Mouse (Mus musculus) right cerebral cortex, postnatal 36 days (tissue): ENCODE data around the gene H1foo.

Source experiments
- DNase-seq, 2 experiments: peaks; one replicate each; pipeline ENCODE4 v3.0.0; 2022; ENCODE audit warnings: low spot score in 2 of 2, mixed read lengths in 1 of 2

The H1foo gene

DNA sequence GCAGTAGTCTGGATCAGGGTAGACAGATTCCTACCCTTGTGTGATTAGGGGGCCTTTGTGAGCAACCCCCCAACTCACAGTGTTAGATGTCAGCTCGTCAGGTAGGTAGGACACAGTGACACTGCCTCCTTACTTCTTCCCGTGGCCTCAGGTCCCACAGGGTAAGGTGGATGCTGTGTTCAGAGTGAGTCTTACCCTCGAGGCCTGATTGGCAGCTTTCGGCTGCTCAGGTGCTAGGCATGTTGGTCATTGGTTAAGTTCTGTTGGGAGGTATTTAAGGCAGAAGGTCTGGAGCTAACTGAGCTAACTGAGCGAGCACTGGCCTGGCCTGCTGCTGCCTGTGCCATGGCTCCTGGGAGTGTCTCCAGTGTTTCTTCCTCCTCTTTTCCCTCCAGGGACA is at the start of gene H1foo:
TSS of gene H1foo (plus strand) at position 301 of the 400 bp plus-strand sequence.
- DNase-seq: no peak

DNA sequence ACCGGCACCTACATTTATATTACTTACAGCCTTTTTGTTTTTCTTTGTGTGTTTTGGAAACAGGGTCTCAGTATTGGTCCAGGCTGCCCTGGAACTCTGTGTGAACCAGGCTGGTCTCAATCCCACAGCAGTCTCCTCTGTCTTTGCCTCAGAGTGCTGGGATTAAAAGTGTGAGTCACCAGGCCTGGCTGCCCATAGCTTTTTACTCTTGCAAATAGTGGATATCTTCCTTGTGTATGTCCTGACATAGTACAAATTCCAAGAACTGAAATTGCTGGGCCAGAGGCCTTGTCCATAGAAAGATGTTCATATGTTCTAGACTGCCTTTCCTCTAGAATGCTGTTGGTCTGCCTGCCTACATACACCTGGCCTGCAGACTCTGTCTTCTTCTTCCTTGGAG is 48.4 kb upstream of the H1foo start:
- no peak for DNase-seq

DNA sequence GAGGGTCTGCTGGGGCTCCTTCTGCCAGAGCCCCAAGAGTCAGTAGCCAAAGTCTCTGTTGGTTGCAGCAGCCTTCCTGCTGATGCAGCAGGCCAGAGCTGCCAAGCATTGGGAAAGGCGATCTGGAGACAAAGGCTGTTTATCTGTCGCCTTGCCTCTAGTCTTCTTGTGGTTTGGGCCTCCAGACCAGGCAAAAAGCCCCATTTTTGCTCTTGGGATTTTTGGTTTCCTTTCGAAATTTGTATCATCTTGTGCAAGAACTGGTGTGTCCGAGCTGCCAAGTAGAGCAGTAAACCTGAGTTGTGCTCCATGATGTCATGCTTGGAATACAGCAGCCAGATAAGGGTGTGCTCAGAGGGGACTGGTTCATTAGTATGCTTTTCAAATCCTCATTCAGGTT is 47.6 kb upstream of the H1foo start:
- no peak for DNase-seq

DNA sequence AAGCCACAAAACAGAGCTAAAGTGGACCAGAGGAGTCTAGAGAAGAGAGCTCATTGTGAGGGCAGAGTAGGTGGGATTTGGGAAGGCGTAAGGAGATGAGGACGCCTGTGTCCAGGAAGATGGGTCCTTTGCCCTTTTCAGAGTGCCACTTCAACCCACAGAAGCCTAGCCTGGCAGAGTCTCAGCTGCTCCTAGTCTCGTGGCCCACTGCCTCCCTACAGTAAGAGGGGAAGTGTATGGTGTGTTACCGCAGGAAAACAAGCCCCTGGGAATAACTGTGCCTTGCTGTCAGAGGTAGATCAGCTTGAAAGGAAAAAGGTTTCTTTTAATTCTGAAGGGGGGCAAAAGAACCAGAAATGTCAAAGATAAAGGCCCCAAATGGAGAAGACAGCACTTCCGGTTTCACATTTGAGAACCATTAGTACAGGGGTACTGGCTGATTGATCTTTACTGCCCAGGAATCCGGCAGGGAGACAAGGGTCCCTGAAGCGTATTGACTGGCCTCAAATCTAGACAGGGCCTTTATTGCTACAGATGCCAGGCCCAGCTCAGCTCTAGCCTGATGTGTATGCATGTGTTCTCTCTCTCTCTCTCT is 46.7 kb upstream of the H1foo start:
- no peak for DNase-seq

DNA sequence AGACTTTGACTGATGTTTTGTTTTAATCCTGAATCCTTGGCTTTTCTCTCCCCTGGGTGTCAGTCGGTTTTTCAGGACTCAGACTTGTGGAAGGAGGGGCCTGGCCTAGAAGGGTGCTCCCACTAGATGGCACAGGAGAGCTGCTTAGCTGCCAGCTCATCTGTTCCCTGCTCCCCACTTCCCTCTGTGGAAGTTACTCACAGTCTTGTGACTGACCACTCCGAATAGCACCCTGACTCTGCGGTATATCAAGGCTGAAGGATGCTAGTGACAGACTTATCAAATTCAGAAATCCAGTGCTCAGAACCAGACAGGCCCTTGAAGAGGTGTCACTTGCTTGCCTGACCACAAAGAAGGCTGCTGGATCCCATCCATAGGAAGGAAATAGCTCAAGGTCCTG is 43.7 kb upstream of the H1foo start:
- peak; percentile 75 to 78 for DNase-seq

DNA sequence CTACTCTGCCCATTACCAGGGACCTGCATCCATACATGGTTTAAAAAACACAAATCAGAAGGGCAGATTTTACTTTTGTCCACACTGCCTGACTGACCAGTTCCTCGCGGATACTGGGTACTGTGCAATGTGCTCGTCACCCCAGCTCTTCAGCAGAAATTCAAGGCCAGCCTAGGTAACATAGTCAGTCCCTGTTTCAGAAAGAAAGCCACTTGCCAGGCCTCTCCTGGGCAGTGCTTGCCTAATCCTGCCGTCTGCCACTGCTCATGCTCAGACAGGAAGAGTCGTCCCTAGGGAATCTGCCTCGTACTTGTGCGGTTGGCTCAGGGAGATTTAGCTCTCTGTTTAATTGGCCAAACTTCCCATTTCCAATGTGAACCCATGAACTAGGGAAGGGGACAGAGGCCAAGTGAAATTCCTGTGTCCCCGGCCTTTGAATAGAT is 43.2 kb upstream of the H1foo start:
- DNase-seq: no peak

DNA sequence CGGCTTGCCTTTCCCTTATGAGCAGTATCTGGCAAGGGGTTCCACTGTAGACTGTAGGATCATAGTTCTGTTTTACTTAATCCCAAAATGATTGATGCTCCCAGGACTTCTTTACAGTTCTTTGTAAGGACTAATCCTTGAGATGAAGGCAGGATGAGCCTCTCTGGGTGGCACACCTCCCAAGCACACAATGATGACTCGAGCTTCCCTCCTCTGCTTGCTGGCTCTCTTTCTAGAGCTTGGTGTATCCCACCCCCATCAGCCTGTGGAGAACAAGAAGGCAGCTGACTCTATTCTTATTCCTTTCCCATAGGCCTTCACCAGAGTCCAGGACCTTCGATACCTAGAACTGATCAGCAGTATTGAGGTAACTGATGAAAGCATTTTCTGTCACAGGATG is 42.2 kb upstream of the H1foo start:
- DNase-seq: peak in 1 of 2 experiments; percentile 52

DNA sequence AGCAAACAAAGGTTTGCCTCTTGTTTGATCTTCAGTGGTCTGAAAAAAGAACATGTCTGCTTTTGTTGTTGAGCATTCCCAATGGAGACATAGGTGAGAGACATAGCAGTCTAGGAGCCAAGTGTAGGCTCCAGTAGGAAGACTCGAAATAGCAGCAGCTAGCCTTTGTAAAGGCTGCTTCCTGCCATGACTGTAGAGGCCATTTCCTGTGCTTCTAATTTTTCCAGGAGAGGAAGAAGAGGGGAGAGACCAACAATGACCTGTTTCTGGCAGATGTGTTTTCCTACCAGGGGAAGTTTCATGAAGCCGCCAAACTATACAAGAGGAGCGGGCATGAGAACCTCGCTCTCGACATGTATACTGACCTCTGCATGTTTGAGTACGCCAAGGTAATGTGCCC is 39.2 kb upstream of the H1foo start:
- no peak for DNase-seq

DNA sequence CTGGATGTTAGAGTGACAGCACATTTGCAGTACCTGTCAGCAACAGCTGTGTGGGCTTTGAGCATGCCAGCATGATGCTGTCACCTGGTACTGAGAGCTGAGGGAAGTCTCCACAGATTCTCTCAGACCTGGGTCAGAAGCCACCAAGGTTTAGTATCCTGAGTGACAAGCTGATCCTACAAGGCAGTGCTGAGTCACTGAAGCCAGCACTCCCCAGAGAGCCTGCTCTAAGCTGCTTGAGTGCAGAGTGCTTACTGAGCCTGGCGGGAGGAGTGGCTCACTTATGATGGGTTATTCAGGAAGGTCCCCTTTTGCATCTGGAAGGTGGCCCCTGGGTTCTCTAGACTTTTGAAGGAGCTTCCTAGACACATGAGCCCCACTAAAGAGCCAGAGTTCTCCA is 38.3 kb upstream of the H1foo start:
- no peak for DNase-seq

DNA sequence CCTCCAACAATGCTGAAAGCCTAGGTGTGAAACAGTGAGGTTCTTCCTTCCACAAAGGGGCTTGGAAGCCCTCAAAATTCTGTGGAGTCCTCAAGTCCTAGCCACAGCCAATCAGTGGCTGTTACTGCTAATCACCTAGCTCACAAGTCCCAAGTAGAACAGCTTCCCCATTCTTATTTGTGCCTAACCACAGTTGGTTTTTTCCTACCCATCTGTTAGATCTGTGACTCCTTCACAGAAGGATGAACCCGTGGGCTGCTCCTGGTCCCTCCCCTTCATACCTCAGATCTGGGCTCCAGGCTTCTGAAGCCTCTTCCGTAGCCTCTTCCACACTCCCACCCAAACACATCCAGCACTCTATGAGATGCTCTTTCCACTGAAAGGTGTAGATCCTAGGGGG is 37.9 kb upstream of the H1foo start:
- DNase-seq: no peak

DNA sequence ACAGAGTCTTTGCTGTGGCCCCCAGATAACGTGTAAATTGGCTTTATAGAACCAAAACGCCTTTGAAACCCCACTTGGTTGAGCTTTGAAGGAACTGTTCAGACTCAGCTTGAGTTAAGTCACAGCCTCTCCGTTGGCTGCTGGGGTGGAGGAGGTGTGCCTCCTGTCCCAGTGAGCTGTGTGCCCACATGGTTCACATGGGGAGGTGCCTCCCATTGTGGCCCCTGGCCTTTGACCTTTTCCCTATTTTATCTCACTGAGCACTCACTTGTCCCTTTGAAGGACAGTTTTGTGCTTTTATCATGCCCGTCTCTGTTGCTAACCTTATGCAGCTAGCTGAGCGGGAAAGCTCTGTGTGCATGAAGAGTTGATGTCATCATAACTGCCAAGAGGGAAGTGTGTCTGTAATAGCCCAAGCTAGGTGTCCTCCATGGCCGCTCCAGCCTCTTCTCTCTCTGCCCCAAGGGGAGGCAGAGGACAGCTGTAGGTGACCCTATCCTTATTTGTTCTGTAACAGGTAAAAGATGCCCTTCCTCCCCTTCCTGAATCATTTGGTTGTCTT is 36.2 kb upstream of the H1foo start:
- no peak for DNase-seq

DNA sequence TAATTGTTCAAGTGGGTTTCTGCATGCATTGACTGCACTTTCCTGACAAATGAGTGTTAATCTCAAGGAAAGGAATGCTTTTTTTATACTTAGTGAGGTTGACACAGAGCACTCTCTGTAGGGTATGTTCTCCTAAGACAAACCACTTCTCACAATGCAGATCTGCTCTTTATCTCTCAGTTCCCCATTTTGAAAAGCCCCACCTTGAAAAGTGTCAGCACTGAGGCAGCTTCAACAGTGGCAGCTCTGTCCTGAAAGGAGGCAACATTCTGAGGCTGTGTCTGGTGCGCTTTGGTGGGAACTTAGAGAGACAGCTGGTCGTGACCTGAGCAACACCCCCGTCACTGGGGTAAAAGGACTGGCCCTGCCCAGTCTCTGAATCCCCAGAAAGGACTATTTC is 35.7 kb upstream of the H1foo start:
- DNase-seq: no peak

DNA sequence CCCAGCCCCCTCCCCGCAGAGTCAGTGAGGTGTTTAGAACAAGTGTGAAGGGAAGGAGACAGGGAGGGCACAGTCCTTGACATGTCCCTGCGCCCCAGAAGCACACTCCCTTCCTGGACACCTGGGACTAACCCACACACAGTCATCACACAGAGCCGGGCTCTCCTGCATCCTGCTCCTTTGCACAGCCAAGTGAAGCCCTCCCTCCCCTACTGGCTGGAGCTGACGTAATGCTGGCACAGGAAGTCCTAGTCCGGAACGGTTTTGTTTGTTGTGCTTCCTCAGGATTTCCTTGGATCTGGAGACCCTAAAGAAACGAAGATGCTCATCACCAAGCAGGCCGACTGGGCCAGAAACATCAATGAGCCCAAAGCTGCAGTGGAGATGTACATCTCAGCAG is 34.8 kb upstream of the H1foo start:
- no peak for DNase-seq

DNA sequence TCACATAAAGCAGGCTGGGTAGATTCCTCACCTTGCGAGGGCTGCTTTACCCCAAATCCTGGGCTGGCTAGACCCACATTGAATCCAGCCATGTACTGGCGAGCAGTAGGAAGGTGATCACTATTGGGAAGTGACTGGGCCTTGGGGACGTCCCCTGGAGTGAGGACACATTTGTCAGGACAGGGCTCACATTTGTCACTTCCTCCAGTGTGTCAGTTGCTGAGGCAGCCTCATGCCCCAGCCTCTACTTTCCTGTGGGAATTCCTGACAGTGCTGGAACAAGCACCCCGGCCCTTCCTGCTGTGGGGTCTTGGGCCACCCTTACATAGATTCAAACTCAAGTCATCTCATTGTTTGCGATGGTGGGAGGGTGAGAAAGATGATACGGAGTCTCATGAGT is 33.0 kb upstream of the H1foo start:
- DNase-seq: no peak

DNA sequence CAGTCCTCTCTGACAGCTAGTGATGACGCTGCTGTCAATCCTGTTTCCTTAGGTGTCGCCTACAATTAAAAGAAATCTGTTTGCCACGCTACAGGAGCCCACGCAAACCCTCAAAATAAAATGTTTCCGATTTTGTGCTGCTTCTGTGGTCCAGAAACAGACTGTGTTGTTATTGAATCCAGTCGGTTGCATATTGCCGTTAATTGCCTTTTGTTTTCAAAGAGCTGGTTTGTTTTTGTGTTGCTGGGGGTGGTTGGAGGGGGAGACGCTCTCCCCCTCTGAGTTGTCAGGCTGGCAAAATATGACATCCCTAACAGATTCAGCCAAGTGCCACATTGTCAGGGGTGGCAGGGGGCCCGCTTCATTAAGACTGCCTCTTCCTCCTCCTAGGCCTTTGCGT is 31.3 kb upstream of the H1foo start:
- peak in 1 of 2 experiments; percentile 50 for DNase-seq

DNA sequence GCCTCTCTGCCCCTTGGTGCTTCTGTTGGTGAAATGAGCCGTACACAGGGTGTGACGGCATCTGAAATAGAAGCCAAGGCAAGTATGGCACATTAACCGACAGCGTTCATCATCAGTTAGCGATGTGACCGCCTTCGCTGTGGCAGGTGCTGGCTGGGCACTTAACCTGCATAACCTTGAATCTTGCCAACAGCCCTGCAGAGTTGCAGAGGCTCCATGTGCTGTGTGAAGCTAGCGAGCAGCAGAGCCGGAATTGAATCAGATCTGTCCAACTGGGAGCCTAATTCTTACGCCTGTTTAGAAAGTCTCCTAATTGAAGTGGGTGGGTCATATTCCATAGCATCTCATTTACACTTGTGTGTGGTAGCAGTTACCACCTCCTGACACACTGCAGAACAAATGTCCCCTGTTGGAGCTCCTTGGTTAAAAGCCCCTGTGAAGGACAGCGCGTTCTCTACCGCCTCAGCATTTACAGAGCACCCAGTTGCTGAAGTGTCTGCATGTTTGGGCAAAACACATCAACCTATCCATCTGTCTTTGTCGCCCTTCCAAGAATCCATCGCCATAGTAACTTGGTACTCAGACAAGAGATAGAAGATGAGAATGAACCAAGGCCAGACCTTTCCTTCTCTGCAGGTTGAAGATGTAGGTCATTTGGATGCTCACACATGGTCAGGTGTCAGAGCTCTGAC is 30.1 kb upstream of the H1foo start:
- peak; percentile 58 to 78 for DNase-seq

DNA sequence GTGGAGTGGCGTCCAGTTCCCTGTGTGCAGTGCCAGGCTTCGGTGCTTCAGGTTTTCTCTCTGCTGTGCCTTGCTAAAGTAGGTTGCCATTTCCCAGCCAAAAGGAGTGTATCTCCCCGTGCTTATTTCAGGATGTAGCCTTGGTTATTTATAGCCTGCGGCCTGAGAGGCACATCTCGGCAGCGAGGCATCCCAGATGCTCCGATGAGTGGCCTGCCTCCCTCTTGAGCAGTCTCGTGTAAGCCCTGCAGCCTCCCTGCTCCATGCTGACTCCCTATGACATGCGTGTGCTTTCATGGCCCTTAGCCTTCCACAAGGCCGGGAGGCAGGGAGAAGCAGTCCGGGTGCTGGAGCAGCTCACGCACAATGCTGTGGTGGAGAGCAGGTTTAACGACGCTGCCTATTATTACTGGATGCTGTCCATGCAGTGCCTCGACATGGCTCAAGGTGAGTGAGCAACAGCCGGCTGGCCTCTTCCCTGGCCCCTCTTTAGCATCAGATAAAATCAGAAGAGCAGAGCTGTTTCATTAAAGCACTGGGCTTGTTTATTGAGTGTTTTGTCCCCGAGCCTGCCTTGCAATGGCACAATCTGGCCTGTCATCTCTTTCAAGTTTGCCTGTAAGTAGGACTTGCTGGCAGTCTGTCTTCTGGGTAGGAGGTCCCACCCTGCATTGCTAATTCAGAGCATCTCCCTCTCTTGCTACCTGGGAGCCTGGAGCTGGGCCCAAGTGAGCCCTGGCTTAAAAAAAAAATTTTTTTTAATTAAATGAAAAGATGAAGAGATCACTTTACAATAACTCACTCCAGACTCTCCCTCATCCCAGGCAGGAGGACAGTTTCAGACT is 28.9 kb upstream of the H1foo start:
- peak; percentile 61 to 83 for DNase-seq

DNA sequence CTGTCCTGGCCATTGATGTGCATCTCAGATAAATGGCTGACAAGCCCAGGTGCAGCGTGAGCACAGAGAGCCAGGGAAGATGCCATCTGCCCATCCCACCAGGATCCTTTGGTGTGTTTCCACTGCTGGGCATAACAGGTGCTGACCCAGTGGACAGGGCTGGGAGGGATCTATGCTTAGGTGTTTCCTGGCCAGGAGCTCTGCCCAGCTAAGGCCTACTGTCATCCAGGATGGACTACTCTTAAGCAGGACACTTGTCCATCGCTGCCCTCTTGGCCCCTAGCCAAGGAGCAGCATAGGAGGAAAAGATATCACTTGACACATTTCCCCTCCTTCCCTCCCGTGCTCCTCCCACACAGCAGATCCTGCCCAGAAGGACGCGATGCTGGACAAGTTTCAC is 28.1 kb upstream of the H1foo start:
- no peak for DNase-seq

DNA sequence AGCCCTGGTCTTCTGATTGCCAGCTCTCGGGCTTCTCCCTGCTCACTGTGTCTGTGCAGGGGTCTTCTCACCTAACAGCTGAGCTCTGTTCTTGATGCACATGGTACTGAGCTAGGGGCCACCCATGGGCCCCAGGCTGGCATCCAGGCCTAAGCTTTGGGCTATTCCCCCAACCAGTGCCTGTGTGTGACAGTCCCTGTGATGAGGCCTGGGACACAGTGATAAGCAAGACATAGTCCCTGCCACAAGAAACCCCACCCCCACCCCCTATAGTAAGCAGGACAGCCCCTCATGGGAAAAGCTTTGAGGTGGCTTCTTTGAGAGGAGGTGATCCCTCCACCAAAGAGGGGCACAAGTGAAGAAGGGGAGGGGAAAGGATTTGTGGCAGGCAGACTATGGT is 26.1 kb upstream of the H1foo start:
- no peak for DNase-seq

DNA sequence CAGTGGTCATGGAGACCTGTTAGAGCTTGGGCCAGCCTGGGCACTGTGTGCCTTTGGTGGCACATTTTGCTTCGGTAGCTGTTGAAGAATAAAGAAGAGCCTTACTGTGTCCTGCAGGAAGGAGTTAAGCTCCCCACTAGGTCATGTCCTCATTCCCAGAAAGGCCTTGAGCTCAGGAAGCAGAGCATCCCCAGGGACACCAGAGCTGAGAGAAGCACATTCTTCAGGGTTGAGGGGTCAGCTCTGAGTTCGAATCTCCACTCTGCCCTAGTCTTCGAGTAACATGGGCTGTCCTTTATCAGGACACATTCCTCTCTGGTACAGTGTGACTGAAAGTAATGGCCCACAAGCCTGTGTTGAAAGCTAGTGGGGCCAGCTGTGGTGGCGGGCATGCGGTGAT is 24.9 kb upstream of the H1foo start:
- DNase-seq: no peak

DNA sequence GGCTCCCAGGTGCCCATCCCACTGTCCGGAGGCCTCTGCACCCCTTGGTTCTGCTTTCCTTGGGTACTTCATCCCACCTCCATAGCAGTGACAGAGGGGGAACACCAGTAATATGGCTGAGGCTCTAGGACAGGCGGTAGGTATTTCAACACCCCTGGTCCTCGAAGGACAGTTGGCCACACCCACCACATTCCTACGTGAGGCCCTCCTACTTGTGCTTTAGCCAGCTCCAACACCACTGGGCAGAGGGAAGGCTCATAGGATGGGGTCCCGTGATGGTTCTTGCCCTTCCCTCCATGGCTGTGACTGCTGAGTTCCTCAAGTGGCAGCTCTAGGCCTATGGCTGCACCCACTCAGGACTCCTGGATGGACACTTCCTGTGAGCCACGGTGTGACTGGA is 19.9 kb upstream of the H1foo start:
- no peak for DNase-seq

DNA sequence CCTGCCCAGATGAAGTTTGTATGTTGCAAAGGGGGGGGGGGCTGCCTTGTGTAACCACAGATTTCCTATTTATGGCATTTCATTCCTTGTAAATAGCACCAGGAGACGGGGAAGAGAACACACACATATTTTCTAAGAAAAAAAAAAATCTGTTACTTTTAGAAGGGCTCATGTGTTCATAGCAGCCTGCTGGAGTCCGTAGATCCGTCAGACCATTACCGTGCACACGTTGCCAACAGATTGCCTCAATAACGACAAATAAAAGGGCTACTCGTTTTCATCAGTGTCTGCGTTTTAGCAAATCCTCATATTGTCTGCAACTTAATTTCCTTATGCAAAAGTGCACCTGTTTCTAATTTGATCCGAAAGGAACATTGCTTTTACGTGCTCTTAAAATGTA is 18.3 kb upstream of the H1foo start:
- DNase-seq: no peak
